Mouse (Mus musculus) urinary bladder, postnatal 14 days (tissue): ENCODE results near the gene Kcna7.

Source experiments
- DNase-seq: peaks from one replicate; pipeline ENCODE4 v3.0.0; 2021; ENCODE audit warnings: low spot score

Gene Kcna7

DNA sequence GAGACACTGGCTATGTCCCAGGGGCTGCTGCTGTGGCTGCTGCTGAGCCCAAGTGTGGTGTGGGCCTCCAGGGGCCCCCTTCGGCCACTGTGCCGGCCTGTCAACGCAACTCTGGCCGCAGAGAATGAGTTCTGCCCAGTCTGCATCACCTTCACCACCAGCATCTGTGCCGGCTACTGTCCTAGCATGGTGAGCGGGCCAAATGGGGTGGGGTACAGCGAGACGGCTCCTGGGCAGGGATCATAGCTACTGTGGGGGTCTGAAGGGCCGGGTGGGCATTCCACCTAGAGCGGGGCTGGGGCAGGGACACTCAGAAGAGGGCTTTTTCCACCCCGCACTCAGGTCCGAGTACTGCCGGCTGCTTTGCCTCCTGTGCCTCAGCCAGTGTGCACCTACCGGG lies 15.7 kb downstream of the Kcna7 start:
- DNase-seq, result no peak

DNA sequence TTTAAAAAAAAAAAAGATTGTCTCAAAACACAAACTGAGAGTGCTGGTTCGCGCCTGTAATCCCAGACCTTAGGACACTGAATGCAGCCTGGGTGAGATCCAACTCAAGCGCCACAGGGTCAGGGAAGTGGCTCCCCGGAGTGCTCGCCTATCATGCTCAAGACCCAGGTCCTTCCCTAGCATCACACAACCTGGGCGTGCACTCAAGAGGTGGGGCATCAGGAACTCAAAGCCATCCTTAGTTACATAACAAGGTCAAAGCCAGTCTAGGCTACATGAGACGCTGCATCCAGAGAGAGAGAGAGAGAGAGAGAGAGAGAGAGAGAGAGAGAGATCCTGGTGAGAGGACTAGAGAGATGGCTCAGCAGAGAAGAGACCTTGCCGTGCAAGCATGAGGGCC lies 21.1 kb downstream of the Kcna7 start:
- no peak for DNase-seq

DNA sequence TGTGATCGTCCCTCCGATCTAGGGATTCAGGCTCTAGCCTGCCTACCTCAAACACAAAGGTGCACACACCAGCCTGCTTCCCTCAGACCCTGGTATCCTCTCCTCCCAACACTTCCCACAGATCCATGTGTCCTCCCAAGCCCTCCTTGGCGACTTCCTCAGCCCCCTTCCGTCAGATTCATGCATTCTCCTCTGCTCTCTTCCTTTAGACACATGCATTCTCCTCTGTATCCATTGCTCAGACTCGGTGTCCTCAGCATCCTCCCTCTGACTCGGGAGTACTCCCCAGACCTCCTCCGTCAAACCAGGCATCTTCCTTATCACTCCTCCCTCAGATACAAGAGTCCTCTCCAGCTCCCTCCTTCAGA lies 28.4 kb downstream of the Kcna7 start:
- DNase-seq, result no peak

DNA sequence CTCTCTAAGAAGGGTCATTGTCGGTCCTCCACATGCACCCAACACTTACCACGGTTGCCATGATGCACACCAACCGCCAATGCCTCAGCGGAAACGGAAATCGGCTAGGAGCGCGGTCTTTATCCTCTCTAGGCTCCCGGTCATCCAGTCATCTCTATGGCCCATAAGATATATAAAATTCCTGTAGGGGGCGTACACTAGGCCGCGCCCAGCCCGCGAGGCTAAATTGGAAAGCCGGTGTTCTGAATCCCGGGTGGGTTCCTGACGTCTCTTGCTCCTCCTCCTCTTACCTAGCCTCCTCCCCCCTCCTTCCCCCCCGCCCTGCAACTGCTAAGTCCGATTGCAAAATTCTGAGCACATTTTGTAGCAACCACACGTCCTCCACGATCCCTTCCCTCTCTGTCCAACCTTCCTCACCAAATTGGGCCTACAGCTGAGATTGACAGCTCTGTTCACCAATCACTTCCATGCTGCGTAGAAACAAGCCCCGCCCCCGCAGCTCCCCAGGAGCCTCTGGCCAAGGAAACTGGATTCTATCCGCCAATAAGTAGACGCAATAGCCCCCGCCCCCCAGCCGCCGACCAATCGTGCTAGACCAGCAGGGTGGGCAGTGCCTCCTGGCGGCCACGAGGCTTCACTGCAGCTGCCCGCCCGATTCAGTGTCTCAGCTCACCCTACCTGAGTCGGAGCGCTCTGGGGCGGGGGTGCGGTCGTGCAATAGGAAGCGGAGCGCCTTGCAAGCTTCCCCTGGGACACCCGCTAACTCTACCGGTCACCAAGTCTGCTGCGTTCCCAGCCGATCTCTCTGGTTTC lies 29.0 kb downstream of the Kcna7 start, which contains the start of gene Gys1:
Gene Gys1 (plus strand): TSS at position 642 of the 813 bp plus-strand sequence.
- peak; percentile 100 for DNase-seq

DNA sequence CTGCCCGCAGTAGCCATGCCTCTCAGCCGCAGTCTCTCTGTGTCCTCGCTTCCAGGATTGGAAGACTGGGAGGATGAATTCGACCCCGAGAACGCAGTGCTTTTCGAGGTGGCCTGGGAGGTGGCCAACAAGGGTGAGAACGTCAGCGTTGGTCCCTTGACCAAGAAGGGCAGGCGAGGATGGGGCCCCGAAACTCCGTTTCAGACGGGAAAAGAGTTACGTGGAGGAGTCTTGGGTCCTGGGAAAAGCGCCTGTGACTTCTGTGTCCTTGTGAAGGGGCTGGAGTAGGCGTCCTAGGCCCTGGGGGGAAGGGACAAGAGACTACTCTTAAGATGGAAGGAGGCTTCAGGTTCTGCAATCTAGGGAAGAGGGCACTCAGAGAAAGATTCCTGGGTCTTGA lies 29.6 kb downstream of the Kcna7 start:
- DNase-seq, result no peak

DNA sequence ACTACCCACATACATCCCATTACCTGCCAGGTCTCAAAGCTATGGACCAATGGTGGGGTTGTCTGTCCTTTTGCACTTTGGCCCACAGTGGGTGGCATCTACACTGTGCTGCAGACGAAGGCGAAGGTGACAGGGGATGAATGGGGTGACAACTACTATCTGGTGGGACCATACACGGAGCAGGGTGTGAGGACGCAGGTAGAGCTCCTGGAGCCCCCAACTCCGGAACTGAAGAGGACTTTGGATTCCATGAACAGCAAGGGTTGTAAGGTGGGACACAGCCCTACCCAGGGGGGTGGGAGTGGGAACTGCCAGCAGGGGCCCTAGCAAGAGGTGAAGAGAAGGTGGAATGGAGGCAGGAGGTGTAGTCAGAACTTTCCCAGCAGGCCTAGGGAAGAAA lies 31.0 kb downstream of the Kcna7 start:
- no peak for DNase-seq

DNA sequence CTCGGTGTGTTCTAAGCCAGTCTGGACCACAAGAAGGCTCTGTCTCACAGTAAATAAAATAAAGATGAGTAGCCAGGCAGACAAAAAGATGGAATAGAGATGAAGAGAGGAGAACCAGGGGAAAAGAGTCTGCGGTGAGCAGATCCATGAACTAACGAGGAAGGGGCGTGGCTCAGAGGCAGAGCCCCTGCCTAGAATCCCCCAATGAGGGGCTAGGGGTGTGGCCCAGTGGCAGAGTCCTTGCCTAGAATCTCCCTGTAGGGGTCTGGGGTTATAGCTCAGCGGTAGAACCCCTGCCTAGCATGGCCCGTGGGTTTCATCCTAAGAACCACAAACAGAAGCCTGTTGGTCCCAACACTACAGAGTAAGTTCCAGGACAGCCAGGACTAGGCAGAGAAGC lies 31.6 kb downstream of the Kcna7 start:
- DNase-seq, result no peak

DNA sequence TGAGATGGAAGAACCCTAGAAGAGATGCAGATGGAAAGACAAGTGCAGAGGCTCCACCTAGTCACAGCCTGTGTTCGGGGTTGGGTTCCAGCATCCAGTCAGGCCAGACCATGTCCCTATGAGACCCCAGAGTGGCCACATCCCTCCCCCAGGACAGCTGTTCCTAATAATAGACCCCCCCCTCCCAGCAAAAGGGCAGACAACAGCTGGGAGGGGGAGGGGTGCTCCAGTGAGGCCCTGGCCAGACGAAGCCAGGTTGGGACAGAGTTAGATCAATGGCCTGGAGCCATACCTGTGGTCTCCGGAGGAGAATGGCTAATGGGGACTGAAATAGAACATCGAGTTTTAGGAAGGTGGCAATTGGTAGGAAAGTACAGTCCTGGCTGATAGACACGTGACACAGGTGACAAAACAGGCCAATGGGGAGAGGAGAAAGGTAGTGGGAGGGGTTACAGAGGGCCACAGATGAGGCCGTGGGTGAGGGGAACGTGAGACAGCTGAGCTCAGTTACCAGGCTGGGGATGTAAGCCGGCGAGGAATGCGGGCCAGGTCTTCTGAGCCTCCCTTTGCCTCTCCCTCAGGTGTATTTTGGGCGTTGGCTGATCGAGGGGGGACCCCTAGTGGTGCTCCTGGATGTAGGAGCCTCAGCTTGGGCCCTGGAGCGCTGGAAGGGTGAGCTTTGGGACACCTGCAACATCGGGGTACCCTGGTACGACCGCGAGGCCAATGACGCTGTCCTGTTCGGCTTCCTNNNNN lies 32.2 kb downstream of the Kcna7 start, which contains the start of gene Ruvbl2:
Gene Ruvbl2 (minus strand): TSS at position 576 of the 756 bp plus-strand sequence.
- DNase-seq, result peak; percentile 48

DNA sequence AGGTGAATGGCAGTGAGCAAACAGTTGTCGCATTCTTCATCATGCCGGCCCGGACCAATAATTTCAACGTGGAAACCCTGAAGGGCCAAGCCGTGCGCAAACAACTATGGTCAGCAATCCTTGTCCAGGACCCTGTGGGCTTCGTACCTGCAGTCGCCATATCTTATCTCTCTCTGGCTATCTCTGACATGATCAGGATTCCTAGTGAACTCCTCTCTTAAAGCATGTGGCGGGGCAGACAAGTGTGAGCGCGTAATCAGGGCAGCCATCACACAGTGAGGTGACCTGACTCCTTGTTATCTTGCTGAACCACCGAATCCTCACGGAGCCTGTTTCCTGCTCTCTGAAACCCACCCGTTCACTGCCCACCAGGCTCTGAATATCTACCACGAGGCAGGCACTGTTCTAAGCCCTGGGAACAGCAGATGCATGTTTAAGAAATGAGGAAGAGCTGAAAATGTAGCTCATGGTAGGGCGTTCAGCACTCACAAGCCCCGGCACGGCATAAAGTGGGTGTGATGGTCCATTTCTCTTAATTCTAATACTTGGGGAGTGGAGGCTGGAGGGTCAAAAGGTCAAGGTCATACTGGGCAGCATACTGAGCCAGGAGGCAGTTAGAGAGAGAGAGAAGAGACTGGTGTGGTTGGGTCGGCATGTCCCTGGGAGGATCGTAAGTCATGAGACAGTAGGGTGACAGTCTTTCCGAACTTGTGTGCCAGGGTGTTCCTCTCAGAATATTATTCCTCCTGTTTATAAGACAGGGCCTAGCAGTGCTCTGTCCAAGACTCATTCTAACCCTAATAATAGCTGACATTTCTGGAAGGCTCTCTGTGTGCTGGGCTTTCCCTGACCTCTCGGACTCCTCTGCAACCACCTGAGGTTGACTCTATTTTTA lies 38.3 kb downstream of the Kcna7 start:
- no peak for DNase-seq

DNA sequence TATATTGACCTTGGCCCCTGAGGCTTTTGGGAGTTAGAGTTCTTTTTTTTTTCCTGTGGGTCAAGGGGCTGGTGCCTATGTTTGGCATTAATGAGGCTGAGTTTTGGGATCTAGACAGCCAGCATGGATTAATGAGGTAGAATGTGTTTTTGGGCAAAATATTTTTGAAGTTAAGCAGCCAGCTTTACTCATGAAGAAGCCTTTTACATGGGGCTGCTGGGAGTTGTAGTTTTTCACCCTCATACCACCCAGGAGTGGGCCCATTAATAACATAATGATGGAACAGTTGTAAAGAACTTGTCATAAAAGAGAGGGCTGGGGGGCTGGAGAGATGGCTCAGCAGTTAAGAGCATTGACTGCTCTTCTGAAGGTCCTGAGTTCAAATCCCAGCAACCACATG lies 41.1 kb downstream of the Kcna7 start:
- no peak for DNase-seq

DNA sequence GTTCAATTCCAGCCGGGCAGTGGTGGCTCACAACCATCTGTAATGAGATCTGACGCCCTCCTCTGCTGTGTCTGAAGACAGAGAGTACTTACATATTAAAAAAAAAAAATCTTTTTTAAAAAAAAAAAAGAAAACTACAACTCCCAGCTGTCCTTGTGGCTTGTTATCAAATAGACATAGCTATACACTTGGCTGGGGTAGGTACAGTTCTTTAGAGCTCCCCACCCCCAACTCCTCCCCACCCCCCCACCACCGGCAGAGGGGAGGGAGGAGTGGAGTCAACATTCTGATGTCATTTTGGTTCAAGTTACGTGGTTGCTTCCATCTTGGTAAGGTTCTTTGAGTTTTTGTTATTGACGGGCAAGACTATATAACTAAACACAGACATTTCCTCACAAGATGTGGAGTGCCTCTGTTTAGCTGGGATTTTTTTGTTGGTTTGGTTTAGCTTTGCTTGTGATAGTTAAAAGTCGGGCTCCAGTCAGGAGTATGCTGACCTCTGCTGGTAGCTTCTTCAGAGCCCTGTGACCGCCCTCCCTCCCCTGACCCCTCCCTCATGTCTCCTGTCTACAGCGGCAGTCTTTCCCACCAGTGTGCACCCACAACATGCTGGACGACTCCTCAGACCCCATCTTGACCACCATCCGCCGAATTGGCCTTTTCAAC lies 42.0 kb downstream of the Kcna7 start:
- no peak for DNase-seq

DNA sequence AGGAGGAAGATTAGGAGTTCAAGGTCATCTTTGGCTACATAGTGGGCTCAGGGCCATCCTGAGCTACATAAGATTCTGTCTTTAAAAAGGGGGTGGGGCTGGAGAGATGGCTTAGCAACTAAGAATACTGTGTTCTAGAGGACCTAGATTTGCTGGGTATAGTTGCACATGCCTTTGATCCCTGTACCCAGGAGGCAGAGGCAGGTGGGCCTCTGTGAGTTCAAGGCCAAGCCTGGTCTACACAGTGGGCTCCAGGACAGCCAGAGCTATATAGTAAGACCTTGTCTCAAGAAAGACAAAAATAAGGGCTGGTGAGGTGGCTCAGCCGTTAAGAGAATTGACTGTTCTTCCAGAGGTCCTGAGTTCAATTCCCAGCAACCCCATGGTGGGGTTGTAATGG lies 44.5 kb downstream of the Kcna7 start:
- DNase-seq, result no peak

DNA sequence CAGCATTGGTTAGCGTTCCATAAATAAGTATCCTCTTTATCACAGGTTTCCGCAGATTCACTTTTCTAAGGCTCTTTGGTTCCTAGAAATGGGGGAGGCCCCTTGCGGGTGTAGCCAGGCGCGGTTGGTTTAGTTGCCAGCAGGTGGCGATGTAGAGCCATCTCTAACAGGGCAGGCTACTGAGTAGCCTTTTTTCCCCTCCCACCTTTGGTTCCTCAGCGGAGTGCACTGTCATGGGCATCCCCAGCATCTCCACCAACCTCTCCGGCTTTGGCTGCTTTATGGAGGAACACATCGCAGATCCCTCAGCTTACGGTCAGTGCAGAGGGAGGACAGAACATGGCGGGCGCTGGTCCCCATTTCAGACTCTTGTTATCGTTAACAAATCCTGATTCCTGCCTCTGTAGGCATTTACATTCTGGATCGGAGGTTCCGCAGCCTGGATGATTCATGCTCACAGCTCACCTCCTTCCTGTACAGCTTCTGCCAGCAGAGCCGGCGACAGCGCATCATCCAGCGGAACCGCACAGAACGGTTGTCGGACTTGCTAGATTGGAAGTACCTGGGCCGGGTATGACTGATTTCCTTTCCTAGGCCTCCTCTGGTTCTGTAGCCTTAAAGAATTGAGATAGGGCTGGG lies 46.0 kb downstream of the Kcna7 start:
- peak; percentile 84 for DNase-seq

DNA sequence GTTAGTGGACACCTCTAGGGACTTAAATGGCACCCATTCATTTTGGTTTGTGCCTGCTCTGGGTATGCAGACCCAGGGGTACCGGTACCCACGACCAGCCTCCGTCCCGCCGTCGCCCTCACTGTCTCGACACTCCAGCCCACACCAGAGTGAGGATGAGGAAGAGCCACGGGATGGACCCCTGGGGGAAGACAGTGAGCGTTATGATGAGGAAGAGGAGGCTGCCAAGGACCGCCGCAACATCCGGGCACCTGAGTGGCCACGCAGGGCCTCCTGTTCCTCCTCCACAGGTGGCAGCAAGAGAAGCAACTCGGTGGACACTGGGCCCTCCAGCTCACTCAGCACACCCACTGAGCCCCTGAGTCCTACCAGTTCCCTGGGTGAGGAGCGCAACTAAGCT lies 49.5 kb downstream of the Kcna7 start:
- no peak for DNase-seq

DNA sequence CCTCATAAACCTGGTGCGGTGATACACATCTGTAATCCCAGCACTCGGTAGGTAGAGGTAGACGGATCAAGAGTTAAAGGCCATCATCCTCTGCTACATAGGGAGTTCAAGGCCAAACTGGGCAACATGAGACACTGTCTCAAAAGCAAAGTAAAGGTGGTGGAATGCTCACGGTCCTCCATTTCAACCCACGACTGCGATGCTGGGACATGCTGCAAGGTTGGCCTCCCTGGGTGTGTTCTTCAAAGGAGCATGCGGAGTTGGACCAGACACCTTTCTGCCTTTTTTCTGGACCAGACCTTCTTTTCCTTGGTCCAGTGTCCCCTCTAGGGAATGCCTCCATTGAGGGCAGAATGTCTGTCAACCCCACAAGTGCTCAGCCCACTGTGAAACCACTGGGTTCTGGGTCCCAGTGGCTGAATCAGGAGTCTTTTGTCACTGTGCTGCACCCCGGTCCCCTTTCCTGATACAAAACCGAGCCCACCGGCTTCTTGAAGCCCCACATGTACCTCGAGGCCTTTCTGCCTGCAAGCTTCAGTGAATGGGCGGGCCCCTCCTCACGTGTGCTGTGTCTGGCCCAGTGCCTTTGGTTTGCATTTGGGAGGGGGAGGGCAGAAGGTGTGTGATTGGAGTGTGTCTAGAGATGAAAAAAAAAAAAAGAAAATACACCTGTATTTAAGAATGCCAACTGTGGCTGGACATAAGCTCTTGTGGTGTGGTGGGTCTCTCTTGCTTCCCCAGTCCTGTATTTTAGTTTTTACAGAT lies 50.7 kb downstream of the Kcna7 start:
- DNase-seq, result no peak

DNA sequence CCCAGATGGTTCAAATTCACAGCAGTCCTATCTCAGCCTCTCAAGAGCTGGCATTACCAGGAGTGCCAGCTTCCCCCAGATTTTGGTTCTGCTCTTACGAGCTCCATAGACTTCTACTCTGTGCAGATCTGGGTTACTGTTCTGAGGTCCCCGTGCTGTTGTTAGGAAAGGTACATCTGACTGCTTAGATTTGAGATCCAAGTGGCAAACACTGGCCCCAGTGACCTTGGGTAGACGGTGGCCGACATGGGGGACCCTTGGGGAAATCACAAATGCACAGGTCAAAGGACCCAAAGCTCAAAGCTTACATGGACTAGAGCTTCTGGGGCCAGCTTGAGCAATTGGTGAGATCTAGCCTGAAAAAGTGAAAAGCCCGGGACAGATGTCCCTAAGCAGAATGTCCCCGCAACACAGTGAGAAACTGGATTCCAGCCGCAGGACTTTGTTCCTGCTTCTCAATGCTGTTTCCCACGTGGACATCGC lies 51.3 kb downstream of the Kcna7 start:
- DNase-seq, result no peak

DNA sequence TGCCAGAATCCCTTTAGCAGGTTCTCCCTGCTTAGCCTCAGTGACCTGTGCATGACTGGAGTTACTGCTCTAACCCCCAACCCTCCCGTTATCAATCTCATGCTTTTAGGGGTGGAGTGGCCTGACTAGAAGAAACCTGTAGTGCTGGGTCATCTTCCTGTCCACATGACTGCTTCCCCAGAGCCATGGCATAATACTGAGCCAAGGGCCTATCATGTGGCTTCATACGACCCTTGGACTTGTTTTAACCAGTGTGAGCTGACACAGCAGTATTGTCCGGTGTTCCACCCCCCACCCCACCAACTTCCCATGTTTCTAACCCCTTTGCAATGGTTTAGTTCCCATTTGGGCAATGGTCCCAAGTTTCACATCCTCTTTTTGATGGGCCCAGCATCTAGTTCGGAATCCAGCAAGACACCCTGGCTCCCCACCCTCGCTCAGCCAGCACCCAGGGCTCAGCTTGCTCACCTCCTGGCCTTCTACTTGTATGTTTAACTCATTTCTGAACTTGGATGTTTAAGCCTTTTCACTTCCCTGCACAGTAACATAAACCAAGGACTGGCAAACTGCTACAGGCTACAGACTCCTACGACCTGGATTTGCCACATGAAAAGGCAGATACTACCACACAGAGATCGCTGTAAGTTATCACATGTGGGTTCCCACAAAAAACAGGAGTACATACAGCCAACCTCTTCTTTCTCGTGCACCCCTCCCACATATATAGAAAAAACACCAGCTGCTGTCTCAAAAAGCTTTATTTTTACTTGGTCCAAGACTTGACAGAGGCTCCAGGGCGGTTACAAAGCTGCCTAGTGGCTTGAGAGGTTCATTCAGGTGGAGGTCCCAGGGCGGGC lies 52.0 kb downstream of the Kcna7 start:
- no peak for DNase-seq

DNA sequence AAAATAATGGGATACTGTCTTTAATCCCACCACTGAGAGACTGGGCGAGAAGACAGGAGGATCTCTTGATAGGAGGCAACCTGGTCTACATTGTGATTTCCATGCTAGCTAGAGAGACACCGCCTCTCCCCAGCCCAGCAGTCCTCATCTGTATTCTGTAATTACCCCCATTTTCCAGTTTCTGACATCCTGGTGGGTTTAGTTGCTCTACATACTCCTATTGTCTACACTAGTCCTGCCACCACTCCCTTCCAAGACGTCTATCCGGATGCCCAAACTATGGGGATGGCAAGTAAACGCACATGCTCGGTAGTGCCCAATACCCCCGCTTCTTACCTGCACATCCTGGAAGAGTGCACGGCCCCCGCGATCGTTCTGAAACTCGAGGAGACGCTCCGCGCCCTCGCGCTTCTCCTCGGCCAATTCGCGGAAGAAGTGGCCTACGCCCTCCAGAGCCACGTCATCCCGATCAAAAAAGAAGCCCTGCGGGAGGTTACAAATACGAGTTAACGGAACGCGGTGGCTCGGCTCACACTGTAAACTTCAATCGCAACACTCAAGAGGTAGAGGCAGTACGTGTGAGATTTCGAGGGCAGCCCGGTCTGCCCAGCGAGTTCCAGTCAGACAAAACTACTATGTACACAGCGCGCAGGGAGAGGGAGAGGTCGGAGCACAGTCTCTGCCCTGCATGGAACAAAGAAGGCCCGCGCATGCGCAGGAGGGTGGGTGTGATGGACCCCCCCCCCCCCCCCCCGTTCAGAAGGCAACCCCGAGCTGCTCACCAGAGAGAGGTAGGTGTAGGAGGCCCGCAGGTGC lies 53.5 kb downstream of the Kcna7 start:
- DNase-seq, result peak; percentile 80
